Mouse (Mus musculus) embryonic facial prominence, embryonic 15.5 days (tissue): ENCODE results near the gene Wdr62. TPM values are rescaled to one million over a fixed set of nuclear protein-coding genes. Genes with fewer than 3 reads are reported as not detected.
A peak's percentile ranks its signal among the peaks of the same experiment; 100 is the strongest.
"Not testable (repeated sequence)": the region's sequence is repeated elsewhere in the genome, so short reads cannot be mapped to it uniquely, and the experiment has no call there.

Experiments
- ATAC-seq: fragments of 200-750 bp; cut with Nextera tagmentation; 2 replicates; pipeline ENCODE4 v1.8.0; 2017; ENCODE audit warnings: low read depth, moderate TSS enrichment; ENCODE audit not compliant: insufficient number of reproducible peaks, low FRiP score, low TSS enrichment
- H3K27ac ChIP-seq: fragments of 300-500 bp; sonication (generic); replicated peaks from 2 replicates; pipeline ENCODE4 v1.5.1; 2015; ENCODE audit warnings: mild to moderate bottlenecking, inconsistent platforms
- H3K27me3 ChIP-seq: fragments of 300-500 bp; sonication (generic); 2 replicates; pipeline ENCODE4 v1.6.1; 2015; ENCODE audit warnings: inconsistent platforms
- H3K36me3 ChIP-seq: fragments of 300-500 bp; sonication (generic); 2 replicates; pipeline ENCODE4 v1.6.1; 2015; ENCODE audit warnings: mild to moderate bottlenecking, inconsistent platforms
- H3K4me1 ChIP-seq: fragments of 300-500 bp; sonication (generic); 2 replicates; pipeline ENCODE4 v1.6.1; 2015; ENCODE audit warnings: inconsistent platforms
- H3K4me2 ChIP-seq: fragments of 300-500 bp; sonication (generic); replicated peaks from 2 replicates; pipeline ENCODE4 v1.6.1; 2015; ENCODE audit warnings: mild to moderate bottlenecking, inconsistent platforms
- H3K4me3 ChIP-seq: fragments of 300-500 bp; sonication (generic); replicated peaks from 2 replicates; pipeline ENCODE4 v1.5.1; 2015; ENCODE audit warnings: mild to moderate bottlenecking, inconsistent platforms
- H3K9ac ChIP-seq: fragments of 300-500 bp; sonication (generic); 2 replicates; pipeline ENCODE4 v1.6.1; 2015; ENCODE audit warnings: inconsistent platforms
- H3K9me3 ChIP-seq: fragments of 300-500 bp; sonication (generic); replicated peaks from 2 replicates; pipeline ENCODE4 v1.6.1; 2016; ENCODE audit warnings: inconsistent platforms
- WGBS: fragments of 180-500 bp; shearing (Covaris S2); methylation state at CpG from one replicate; pipeline ENCODE4 v1.1.7; 2015; 5-methylcytosine and 5-hydroxymethylcytosine counted together
- polyA plus RNA-seq: library from polyadenylated mRNA; unstranded; fragments of >200 nt; fragmentation: Nextera tagmentation; extraction: Ambion mirVana; gene quantifications from 2 replicates; pipeline ENCODE4 v1.2.1, GENCODE M21; 2015

Gene Wdr62
- polyA plus RNA-seq, 1 experiment from 2014 or later, result 8.6 TPM

- no peak overlapping the region for H3K4me3 ChIP-seq
- no peaks in the 10 kb centered on the region for H3K27me3 ChIP-seq
- no peaks in the 10 kb centered on the region for H3K4me1 ChIP-seq
- H3K9ac ChIP-seq, result no peak overlapping the region
- whole genome bisulfite sequencing, result 74% methylated on average over 12 of the region's 12 CpGs
- H3K9me3 ChIP-seq, result no peaks in the 10 kb centered on the region
- H3K36me3 ChIP-seq, result 0 out of 2 replicates have a peak, but pooled peaks cover 2% of the 10 kb centered on the region
- ATAC-seq, result no peak
- no peak overlapping the region for H3K4me2 ChIP-seq
- H3K27ac ChIP-seq, result no peak overlapping the region
Observed at GRCm38 (mm10) chr7:30251956-30252954, 28.0 kb downstream of the Wdr62 start.

- not testable (repeated sequence) for H3K4me2 ChIP-seq, ATAC-seq, H3K27me3 ChIP-seq, H3K27ac ChIP-seq, H3K4me3 ChIP-seq, H3K9me3 ChIP-seq, H3K9ac ChIP-seq
- Histone ChIP-seq H3K4me1 (peaks cover 15% of the 10 kb centered on the region), H3K36me3 (peaks cover 17% of the 10 kb centered on the region)
- WGBS, result 69% methylated on average over 3 of the region's 3 CpGs
Observed at GRCm38 (mm10) chr7:30237374-30237773, 42.8 kb downstream of the Wdr62 start.

GRCm38 (mm10) chr7:30235625-30236024 lies 44.6 kb downstream of the Wdr62 start, which contains the start of gene Ovol3:
Ovol3 (minus strand) TSS chr7:30235725.
- no peak for ATAC-seq
- H3K4me1 ChIP-seq, result peaks cover 20% of the 10 kb centered on the region
- H3K27me3 ChIP-seq, result no peaks in the 10 kb centered on the region
- 83% methylated on average over 4 of the region's 4 CpGs for WGBS
- no peak within 1 kb of the TSS for H3K4me3 ChIP-seq
- peaks cover 17% of the 10 kb centered on the region for H3K36me3 ChIP-seq
- H3K4me2 ChIP-seq, result no peak within 1 kb of the TSS
- H3K27ac ChIP-seq, result no peak within 1 kb of the TSS
- H3K9me3 ChIP-seq, result no peaks in the 10 kb centered on the region
- no peak within 1 kb of the TSS for H3K9ac ChIP-seq

- H3K4me2 ChIP-seq, result no peak overlapping the region
- WGBS, result 91% methylated on average over 8 of the region's 8 CpGs
- H3K4me3 ChIP-seq, result no peak overlapping the region
- peaks cover 23% of the 10 kb centered on the region for H3K4me1 ChIP-seq
- ATAC-seq, result no peak
- H3K9ac ChIP-seq, result no peak overlapping the region
- no peak overlapping the region for H3K27ac ChIP-seq
- peaks cover 17% of the 10 kb centered on the region for H3K36me3 ChIP-seq
- no peaks in the 10 kb centered on the region for H3K9me3 ChIP-seq
- no peaks in the 10 kb centered on the region for H3K27me3 ChIP-seq
Observed at GRCm38 (mm10) chr7:30235091-30235490, 45.1 kb downstream of the Wdr62 start.

GRCm38 (mm10) chr7:30234276-30234858 lies 45.9 kb downstream of the Wdr62 start:
- H3K9ac ChIP-seq, result no peak overlapping the region; the same call in 1 of the 2 replicates
- H3K4me1 ChIP-seq, result peaks cover 23% of the 10 kb centered on the region
- H3K36me3 ChIP-seq, result peaks cover 17% of the 10 kb centered on the region
- 91% methylated on average over 15 of the region's 15 CpGs for WGBS
- no peak overlapping the region for H3K27ac ChIP-seq
- ATAC-seq, result no peak
- no peaks in the 10 kb centered on the region for H3K27me3 ChIP-seq
- H3K4me3 ChIP-seq, result no peak overlapping the region
- H3K9me3 ChIP-seq, result no peaks in the 10 kb centered on the region
- no peak overlapping the region for H3K4me2 ChIP-seq

DNA sequence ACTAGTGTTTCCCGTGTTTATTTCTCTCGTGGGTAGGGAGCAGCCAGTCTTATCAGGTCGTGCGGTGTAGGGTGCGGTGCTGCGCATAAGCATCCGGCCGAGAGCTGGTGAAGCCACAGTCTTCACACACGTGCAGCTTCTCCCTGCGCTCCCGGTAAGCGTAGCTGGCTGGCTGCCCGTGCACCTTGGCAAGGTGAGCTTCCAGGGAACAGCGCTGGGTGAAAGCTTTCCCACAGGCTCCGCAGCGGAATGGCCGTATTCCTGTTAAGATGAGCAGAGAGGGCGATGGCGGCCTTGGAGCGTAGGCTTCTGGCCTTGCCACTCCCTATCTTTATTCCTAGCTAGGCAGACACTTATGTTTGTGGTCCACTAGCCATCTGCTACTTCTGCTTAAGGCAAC lies 46.8 kb downstream of the Wdr62 start:
- Histone ChIP-seq H3K4me1 (peaks cover 23% of the 10 kb centered on the region), H3K9me3 (no peaks in the 10 kb centered on the region), H3K9ac (no peak overlapping the region), H3K4me3 (peak overlapping the region; percentile 82; the same call in 1 of the 2 replicates), H3K27ac (no peak overlapping the region), H3K36me3 (peaks cover 22% of the 10 kb centered on the region), H3K4me2 (peak overlapping the region; percentile 79), H3K27me3 (no peaks in the 10 kb centered on the region)
- ATAC-seq, result no peak
- WGBS, result 84% methylated on average over 20 of the region's 20 CpGs

DNA sequence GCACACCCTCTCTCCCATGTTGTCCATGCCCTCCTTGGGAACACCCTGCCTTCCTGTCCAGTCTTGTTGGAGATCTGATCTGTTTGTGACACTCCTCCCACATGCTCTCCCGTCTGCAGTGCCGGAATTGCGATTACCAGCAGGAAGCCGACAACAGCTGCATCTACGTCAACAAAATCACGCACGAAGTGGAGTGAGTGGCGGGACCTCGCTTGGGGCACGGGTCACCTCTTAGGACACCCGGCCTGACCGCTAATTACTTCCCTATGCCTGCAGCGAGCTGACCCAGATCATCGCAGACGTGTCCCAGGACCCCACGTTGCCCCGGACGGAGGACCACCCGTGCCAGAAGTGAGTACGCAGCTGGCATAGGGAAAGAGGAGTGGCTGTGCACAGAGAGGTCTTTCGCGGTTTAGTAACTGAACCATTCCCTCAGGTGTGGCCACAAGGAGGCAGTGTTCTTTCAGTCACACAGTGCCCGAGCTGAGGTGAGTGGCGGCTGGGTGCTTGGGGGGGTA lies 47.5 kb downstream of the Wdr62 start:
- Histone ChIP-seq H3K9ac (peak overlapping the region; percentile 70), H3K36me3 (peaks cover 28% of the 10 kb centered on the region), H3K27ac (peak overlapping the region; percentile 98), H3K4me3 (peak overlapping the region; percentile 82), H3K4me2 (peak overlapping the region; percentile 79), H3K4me1 (peaks cover 23% of the 10 kb centered on the region), H3K27me3 (no peaks in the 10 kb centered on the region), H3K9me3 (no peaks in the 10 kb centered on the region)
- ATAC-seq, result no peak
- WGBS, result 3% methylated on average over 24 of the region's 24 CpGs

DNA sequence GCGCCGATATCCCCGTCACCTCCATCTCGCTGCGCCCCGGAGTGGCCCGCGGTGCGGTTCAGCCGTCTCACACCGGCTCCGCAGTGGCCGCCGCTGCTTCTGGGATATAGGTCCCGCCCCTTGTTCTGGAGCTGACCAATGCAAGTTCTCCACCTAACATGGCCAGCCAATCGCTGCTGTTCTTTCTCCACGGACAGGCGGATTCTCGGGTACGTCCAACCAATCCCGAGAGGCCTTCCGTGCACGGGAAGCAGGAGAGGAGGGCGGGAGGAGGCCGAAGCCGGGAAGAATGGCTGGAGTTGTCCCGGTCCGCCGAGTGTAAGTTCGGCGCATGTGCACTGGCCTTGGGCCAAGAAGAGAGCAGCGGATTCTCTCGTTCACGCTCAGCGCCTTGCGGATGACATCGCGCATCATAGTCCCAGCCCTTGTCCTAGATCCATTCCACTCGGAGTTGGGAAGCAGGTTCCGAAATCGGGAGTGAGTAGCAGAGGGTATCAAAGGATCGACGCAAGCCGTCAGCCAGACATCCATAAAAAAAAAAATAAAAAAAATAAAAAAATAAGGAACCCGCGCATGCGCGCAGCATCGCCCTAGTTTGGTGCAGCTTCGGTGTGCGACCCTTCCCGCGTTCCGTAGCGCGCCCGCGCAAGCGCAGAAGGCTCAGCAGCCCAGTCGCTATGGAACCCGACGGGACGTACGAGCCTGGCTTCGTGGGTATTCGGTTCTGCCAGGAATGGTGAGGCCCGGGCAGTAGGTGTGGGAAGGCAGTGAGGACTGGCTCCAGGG lies 48.4 kb downstream of the Wdr62 start, which contains the start of the genes Polr2i and Tbcb:
TSS of gene Polr2i (plus strand) at position 280 of the 786 bp plus-strand sequence.
TSS of gene Tbcb (minus strand) at position 604 of the 786 bp plus-strand sequence.
- WGBS, result under 1% methylated on average over 67 of the region's 67 CpGs
- H3K27ac ChIP-seq, result peak within 1 kb of the TSS; percentile 98
- H3K4me2 ChIP-seq, result peak within 1 kb of the TSS; percentile 79
- peak within 1 kb of the TSS; percentile 70 for H3K9ac ChIP-seq
- H3K9me3 ChIP-seq, result no peaks in the 10 kb centered on the region
- peak within 1 kb of the TSS; percentile 82 for H3K4me3 ChIP-seq
- peaks cover 36% of the 10 kb centered on the region for H3K36me3 ChIP-seq
- ATAC-seq, result peak; percentile 93
- peaks cover 23% of the 10 kb centered on the region for H3K4me1 ChIP-seq
- no peaks in the 10 kb centered on the region for H3K27me3 ChIP-seq

- no peak for ATAC-seq
- Histone ChIP-seq H3K4me3 (peak overlapping the region; percentile 82), H3K4me1 (peaks cover 23% of the 10 kb centered on the region), H3K27ac (no peak overlapping the region), H3K27me3 (no peaks in the 10 kb centered on the region), H3K4me2 (peak overlapping the region; percentile 79), H3K9ac (peak overlapping the region; percentile 70), H3K36me3 (peaks cover 41% of the 10 kb centered on the region), H3K9me3 (no peaks in the 10 kb centered on the region)
- under 1% methylated on average over 16 of the region's 16 CpGs for WGBS
Observed at GRCm38 (mm10) chr7:30231328-30231668, 48.9 kb downstream of the Wdr62 start.

GRCm38 (mm10) chr7:30224206-30224605 lies 56.0 kb downstream of the Wdr62 start:
- Histone ChIP-seq H3K4me2 (no peak overlapping the region), H3K4me3 (no peak overlapping the region), H3K9ac (no peak overlapping the region), H3K27ac (no peak overlapping the region), H3K4me1 (peaks cover 7% of the 10 kb centered on the region), H3K9me3 (no peaks in the 10 kb centered on the region), H3K27me3 (no peaks in the 10 kb centered on the region), H3K36me3 (peaks cover 57% of the 10 kb centered on the region)
- ATAC-seq, result no peak
- 88% methylated on average over 12 of the region's 12 CpGs for WGBS
